Mouse (Mus musculus): Measurements from ENCODE around the gene H2-Eb2. TPM values are rescaled to one million over a fixed set of nuclear protein-coding genes. Genes with fewer than 3 reads are reported as not detected.

H2-Eb2 gene
- not detected for polyA plus RNA-seq (2014; fragmentation: Illumina TruSeq; extraction: RNeasy Lipid Tissue Mini Kit (QIAGEN cat#74804); ENCODE audit: low read depth, low replicate concordance)

DNA sequence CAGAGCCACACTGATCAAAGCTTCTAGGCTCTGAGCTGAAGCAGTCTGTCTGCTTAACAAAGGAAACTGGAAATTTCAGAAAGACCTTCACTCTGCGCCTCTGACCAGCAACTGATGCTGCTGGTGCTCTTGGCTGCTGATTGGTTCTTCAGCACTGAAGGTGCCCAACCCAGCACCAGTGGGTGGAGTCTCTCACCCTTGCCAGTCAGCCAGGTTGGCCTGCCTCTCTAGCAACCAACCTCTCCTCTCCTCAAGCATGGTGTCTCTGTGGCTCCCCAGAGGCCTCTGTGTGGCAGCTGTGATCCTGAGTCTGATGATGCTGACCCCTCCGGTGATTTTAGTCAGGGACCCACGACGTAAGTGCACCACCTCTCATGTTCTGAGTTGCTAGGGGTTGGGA is at the start of gene H2-Eb2:
H2-Eb2 (plus strand) TSS at position 230 of the 400 bp plus-strand sequence.

DNA sequence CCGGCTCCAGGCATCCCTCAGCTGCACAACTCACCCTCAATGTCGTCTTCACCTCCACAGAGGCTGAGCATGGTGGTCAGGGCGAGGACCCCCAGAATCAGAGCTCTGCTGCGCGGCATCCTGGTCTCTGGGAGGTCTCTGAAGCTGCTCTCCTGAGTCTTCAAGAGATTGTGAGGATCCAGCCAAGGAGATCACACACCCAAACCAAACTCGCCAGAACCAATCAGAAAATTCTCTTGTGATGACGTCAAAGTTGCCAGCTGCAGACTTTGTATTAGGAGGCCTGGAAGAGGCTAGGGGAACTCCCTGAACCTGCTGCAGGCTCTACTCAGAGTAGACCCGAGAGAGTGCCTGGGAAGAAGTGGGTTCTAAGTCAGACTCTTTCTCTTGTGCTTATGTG is 37.8 kb upstream of the H2-Eb2 start, which contains the start of gene H2-Aa:
H2-Aa (minus strand) TSS at position 176 of the 400 bp plus-strand sequence.

DNA sequence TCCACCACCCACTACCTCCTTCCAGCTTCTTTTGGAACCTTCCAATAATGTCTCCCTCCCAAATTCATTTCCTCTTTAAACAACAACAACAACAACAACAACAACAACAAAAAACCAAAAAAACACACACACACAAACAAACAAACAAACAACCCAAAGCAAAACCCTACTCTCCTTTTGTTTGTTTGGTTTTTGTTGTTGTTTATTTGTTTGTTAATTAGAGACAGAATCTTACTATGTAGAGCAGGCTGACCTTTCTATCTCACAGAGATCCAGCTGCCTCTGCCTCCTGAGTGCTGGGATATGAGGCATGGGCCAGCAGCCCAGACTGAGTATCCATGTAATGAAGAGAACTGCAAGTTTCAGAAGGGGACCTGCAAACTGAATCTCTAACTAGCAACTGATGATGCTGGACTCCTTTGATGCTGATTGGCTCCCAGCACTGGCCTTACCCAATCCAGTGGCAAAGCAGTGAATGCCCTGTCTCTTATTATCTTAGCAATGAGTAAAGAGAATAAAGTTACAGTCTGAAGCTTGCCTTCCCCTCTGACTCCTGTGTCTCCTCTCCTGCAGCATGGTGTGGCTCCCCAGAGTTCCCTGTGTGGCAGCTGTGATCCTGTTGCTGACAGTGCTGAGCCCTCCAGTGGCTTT is 20.0 kb upstream of the H2-Eb2 start, which contains the start of gene H2-Eb1:
H2-Eb1 (plus strand) TSS at position 488 of the 651 bp plus-strand sequence.

DNA sequence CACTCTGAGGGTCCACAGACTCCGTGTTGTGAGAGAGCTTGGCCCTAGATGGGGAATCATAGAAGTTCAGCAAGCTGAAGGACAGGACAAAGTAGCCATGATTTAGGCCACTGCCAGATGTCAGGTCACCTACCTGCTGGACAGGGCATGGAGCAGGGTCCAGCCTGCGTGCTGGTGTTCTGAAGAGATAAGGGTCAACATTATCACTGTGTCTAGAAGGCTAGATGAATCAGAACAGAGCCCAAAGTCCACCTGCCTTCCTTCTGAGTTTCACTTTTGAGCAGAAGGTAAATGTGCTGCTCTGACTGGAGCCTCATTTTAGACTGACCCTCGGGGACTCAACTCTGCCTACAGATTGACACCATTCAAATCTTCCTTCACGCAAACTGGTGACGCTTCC is 29.1 kb downstream of the H2-Eb2 start, which contains the start of gene Btnl2:
Btnl2 (plus strand) TSS at position 284 of the 400 bp plus-strand sequence.

DNA sequence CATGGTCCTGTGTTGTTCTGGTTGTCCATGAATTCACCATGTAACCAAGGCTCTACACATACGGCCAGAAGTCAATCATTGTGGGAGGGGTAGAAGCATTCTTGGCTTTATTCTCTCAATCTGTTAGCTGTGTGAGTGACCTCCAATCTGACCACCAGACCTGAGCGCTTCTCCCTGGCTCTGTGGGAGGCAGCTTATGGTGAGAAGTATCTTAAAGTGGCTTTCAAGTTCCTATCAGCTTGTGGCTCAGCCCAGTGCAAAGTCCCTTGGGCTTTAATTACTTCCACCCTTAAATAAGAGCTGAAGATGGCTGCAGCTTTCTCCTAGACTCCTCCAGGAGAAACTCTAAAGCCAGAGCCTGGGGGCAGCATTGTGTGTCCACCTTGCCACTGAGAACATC is 51.4 kb downstream of the H2-Eb2 start, which contains the start of gene Btnl1:
Btnl1 (plus strand) TSS at position 286 of the 400 bp plus-strand sequence.

Other genes starting within 250 kb of the H2-Eb2 start
- gene H2-Oa, start 233.3 kb upstream of the H2-Eb2 start, polyA plus RNA-seq (2014; fragmentation: Illumina TruSeq; extraction: RNeasy Lipid Tissue Mini Kit (QIAGEN cat#74804); ENCODE audit: low read depth, low replicate concordance), result not detected
- not detected for gene H2-DMa, start 206.1 kb upstream of the H2-Eb2 start, polyA plus RNA-seq (2014; fragmentation: Illumina TruSeq; extraction: RNeasy Lipid Tissue Mini Kit (QIAGEN cat#74804); ENCODE audit: low read depth, low replicate concordance)
- gene Brd2, start 203.0 kb upstream of the H2-Eb2 start, polyA plus RNA-seq (2014; fragmentation: Illumina TruSeq; extraction: RNeasy Lipid Tissue Mini Kit (QIAGEN cat#74804); ENCODE audit: low read depth, low replicate concordance), result 272 TPM
- not detected for gene H2-DMb2, start 182.4 kb upstream of the H2-Eb2 start, polyA plus RNA-seq (2014; fragmentation: Illumina TruSeq; extraction: RNeasy Lipid Tissue Mini Kit (QIAGEN cat#74804); ENCODE audit: low read depth, low replicate concordance)
- gene H2-DMb1, start 172.6 kb upstream of the H2-Eb2 start, polyA plus RNA-seq (2014; fragmentation: Illumina TruSeq; extraction: RNeasy Lipid Tissue Mini Kit (QIAGEN cat#74804); ENCODE audit: low read depth, low replicate concordance), result 2.0 TPM
- 2.2 TPM for gene Tap1, start 138.1 kb upstream of the H2-Eb2 start, polyA plus RNA-seq (2014; fragmentation: Illumina TruSeq; extraction: RNeasy Lipid Tissue Mini Kit (QIAGEN cat#74804); ENCODE audit: low read depth, low replicate concordance)
- 2.9 TPM for gene Psmb9, start 137.9 kb upstream of the H2-Eb2 start, polyA plus RNA-seq (2014; fragmentation: Illumina TruSeq; extraction: RNeasy Lipid Tissue Mini Kit (QIAGEN cat#74804); ENCODE audit: low read depth, low replicate concordance)
- gene Psmb8, start 127.9 kb upstream of the H2-Eb2 start, polyA plus RNA-seq (2014; fragmentation: Illumina TruSeq; extraction: RNeasy Lipid Tissue Mini Kit (QIAGEN cat#74804); ENCODE audit: low read depth, low replicate concordance), result 1.2 TPM
- gene Tap2, start 122.1 kb upstream of the H2-Eb2 start, polyA plus RNA-seq (2014; fragmentation: Illumina TruSeq; extraction: RNeasy Lipid Tissue Mini Kit (QIAGEN cat#74804); ENCODE audit: low read depth, low replicate concordance), result 0.64 TPM
- 1.1 TPM for gene H2-Ob, start 86.8 kb upstream of the H2-Eb2 start, polyA plus RNA-seq (2014; fragmentation: Illumina TruSeq; extraction: RNeasy Lipid Tissue Mini Kit (QIAGEN cat#74804); ENCODE audit: low read depth, low replicate concordance)
- gene H2-Ab1, start 68.0 kb upstream of the H2-Eb2 start, polyA plus RNA-seq (2014; fragmentation: Illumina TruSeq; extraction: RNeasy Lipid Tissue Mini Kit (QIAGEN cat#74804); ENCODE audit: low read depth, low replicate concordance), result 26.2 TPM
- 42.5 TPM for gene H2-Aa, start 37.8 kb upstream of the H2-Eb2 start, polyA plus RNA-seq (2014; fragmentation: Illumina TruSeq; extraction: RNeasy Lipid Tissue Mini Kit (QIAGEN cat#74804); ENCODE audit: low read depth, low replicate concordance)
- gene H2-Eb1, start 19.8 kb upstream of the H2-Eb2 start, polyA plus RNA-seq (2014; fragmentation: Illumina TruSeq; extraction: RNeasy Lipid Tissue Mini Kit (QIAGEN cat#74804); ENCODE audit: low read depth, low replicate concordance), result 2.9 TPM
- not detected for gene Btnl2, start 29.2 kb downstream of the H2-Eb2 start, polyA plus RNA-seq (2014; fragmentation: Illumina TruSeq; extraction: RNeasy Lipid Tissue Mini Kit (QIAGEN cat#74804); ENCODE audit: low read depth, low replicate concordance)
- gene Btnl1, start 51.5 kb downstream of the H2-Eb2 start, polyA plus RNA-seq (2014; fragmentation: Illumina TruSeq; extraction: RNeasy Lipid Tissue Mini Kit (QIAGEN cat#74804); ENCODE audit: low read depth, low replicate concordance), result not detected
- 3.4 TPM for gene BC051142, start 73.2 kb downstream of the H2-Eb2 start, polyA plus RNA-seq (2014; fragmentation: Illumina TruSeq; extraction: RNeasy Lipid Tissue Mini Kit (QIAGEN cat#74804); ENCODE audit: low read depth, low replicate concordance)
- not detected for gene Btnl4, start 151.7 kb downstream of the H2-Eb2 start, polyA plus RNA-seq (2014; fragmentation: Illumina TruSeq; extraction: RNeasy Lipid Tissue Mini Kit (QIAGEN cat#74804); ENCODE audit: low read depth, low replicate concordance)
- not detected for gene Btnl6, start 191.7 kb downstream of the H2-Eb2 start, polyA plus RNA-seq (2014; fragmentation: Illumina TruSeq; extraction: RNeasy Lipid Tissue Mini Kit (QIAGEN cat#74804); ENCODE audit: low read depth, low replicate concordance)
- 1.3 TPM for gene Notch4, start 238.6 kb downstream of the H2-Eb2 start, polyA plus RNA-seq (2014; fragmentation: Illumina TruSeq; extraction: RNeasy Lipid Tissue Mini Kit (QIAGEN cat#74804); ENCODE audit: low read depth, low replicate concordance)

Data from adrenal gland, adult 10 weeks (tissue).